Mouse (Mus musculus): ENCODE results near the gene Tax1bp3.

Gene Tax1bp3

DNA sequence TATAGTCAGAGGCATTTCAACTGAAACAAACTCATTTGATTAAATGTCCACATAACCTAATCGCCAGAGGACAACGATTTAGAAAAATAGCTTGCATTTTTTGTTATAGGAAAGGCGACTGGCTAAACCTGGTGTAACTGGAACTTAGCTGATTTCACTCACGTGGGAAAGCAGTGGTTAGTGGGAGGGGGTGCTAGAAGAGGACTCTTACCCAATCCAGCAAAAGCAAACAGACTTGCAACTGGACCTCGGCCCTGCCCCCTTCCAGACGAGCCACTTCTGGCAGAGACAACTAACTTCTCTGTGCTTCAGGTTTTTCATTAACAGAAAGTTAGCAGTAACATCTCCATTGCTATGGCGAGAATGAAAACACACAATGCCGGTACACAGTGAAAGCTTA, 1.3 kb upstream of the Tax1bp3 start:
- DNase-seq (ENCODE audit: low read depth): peak; percentile 34

DNA sequence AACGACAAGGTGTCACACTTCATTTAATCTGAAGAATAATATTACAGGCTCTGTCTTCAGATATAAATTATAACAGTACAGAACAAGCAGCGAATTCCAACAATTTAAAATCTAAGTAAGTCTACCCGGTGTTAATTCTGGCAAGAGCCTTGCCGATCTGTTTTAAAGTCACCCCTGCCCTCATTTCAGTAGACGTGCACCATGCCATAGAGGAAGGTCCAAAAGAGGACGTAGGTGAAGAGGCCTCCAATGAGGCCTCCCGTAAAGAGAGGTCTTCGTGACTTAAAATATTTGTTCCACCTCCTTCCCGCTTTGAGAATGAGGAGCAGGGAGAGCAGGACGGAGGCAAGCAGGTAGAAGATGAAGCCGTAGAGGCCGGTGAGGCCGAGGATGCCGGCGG, 697 bp upstream of the Tax1bp3 start:
- peak; percentile 46 for DNase-seq (ENCODE audit: low read depth)

DNA sequence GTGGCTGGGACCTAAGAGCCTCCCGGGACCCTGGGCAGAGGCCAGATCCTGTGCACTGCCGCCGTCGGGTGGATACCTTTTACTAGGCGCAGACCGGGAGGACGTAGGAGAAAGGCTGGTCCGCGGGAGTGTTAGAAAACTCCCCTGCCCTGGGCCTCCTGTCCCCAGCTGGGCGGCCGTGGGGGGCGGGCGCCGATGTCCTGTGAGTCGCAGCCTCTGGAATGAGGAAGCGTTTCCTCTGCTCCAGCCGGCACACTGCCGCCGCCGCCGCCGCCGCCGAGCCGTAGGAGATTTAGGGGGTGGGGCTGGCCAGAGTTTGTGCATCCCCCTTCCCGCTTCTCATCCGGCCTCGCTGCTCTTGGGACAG, 609 bp downstream of the Tax1bp3 start:
- peak; percentile 63 for DNase-seq (ENCODE audit: low read depth)

DNA sequence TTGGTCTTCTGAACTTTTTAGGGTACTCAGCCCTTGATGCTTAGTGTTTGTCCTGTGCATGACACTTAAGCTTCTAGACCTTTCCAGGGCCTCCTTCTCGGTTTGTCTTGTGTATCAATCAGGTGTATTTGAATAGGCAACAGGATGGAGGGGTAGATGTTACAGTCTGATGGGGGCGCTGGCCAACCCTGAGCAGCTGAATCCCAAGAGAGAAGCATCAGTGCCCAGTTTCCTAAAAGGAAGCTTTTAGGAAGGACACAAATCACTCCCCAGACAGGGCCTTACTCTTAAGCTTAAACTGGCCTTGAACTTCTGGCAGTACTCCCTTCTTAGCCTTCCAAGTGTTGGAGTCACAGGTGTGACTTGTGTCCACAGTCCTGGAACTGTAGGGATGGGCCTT, 1.0 kb downstream of the Tax1bp3 start:
- no peak for DNase-seq (ENCODE audit: low read depth)

DNA sequence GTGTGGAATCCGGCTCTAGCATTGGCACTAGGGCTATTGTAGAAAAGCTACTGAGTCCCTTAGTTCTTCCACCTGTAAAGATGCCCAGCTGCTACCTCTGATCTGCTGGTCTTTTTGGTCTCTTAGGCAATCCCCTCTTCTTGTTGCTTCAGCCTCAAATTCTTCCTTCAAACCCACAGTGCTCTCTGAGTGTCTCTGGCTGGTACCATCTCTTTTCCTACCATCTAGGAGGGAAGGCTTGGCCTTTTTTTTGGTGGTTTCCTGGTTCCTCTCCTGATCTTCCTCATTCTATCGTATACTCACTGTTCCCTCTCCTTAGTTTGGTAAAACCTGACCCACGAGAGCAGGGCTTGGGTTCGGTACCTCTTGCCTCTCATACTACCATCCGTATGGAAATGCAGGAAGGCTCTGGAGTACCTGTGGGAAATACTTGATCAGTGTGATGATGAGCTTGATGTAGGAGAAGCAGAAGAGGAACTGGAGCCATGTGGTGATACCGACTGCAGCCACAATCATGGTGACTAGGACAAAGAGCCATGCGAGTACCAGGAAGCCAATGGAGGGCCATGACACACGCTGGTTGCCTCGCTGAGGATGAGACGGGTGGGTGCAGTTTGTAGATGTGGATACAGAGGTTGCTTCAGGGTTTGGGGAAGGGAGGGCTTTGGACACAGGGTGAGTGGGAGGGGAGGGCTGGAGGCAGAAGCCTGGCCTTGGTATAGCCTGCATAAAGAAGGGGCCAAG, 9.2 kb downstream of the Tax1bp3 start:
- DNase-seq (ENCODE audit: low read depth): no peak

DNA sequence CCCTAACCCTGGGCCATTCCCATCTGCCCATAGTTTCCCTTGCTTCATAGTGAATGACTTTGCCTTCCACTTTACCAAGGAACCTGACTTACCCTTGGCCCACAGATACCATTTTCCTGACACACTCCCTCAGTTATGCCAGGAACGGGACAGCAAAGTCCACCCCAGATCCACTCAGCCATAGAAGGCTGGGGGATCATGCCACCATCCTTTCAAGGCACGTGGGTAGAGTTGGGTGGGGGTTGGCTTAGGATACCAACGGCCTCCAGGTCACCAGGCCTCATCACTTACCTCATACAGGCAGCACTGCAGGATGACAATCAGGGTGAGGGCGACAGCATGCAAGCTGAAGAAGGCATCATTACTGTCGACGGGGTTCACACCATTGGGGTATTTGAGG, 10.3 kb downstream of the Tax1bp3 start:
- DNase-seq (ENCODE audit: low read depth): no peak

DNA sequence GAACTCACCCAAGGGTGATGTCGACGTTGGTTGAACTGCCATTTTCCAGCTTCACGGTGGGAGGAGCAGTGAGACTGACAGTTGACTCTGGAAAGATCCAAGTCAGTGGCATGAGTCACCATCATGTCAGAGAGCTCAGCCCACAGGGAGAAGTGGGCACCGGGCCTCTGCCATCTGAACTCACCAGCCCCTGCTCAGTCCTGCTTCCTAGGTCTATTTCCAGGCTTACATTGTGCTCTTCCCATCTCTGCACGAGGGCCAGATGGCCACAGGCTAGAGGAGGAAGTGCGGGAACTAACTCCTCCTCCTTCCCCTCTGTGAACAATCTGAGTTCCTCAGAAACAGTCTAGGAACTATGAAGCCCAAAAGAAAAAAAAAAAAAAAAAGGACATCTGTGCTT, 16.2 kb downstream of the Tax1bp3 start:
- DNase-seq (ENCODE audit: low read depth): no peak

DNA sequence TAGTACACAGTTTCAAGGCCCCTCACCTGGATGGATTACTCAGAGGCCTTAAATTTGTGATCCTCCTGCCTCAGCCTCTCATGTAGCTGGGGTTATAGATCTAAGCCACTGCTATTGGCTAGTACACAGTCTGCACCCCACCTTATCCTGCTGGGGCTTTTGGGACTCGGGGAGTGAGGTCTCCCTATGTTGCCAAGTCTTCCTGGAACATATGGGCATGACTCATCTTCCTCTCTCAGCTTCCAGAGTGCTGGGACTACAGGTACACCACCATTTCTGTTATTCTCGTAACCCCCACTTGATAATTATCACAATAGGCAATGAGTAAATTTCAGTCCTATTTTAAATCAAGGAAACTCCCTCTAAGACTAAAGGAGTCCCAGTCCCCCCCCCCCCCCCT, 17.6 kb downstream of the Tax1bp3 start:
- no peak for DNase-seq (ENCODE audit: low read depth)

DNA sequence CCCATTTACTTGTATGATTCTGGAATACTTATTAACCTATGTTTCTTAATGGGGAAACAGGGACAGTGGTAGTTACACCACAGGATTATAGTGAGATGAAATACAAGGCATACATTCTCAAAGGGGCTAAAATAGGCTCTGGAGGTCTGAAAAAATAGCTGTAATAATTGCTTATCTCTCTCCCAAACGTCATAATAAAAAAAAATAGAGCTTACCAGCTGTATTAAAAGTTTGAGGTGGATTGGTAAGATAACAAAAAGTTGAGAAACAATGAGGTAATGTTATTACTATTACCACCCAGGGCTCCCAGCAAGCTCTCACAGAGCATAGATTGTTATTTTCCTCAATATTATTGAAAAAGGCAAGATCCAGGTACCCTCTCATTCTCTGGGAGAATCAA, 21.3 kb downstream of the Tax1bp3 start:
- no peak for DNase-seq (ENCODE audit: low read depth)

DNA sequence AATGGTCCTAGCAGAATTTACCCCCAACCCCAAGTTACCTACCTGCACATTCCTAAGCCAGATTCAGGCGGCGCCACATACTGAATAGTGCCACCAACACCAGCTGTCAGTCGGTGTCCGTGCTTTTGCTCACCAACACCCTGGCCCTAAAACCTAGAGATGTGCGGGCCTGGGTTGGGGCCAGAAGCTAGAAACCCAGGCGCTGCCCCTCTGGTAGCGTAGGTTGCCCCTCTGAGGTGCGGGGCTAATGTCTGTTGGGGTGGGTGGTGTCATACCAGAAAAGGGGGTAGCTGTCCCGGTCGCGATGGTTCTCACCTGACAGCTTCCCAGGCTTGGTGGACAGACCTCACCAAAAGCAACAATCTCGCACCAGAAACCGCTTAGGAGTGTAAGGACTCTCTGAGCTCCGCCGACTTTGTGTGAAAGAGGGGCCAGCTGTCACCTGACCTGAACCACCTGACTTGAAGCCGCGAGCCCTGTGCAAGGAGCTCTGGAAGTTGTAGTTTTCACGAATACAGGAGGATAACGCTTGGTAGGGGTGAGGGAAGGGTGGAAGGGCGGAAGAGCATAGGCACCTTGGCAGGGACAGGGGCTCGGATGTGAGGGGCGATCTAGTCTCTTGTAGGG, 21.8 kb downstream of the Tax1bp3 start, which contains the start of gene Ctns:
Gene Ctns, minus strand, starts transcription at position 440 of the 627 bp plus-strand sequence.
- no peak for DNase-seq (ENCODE audit: low read depth)

DNA sequence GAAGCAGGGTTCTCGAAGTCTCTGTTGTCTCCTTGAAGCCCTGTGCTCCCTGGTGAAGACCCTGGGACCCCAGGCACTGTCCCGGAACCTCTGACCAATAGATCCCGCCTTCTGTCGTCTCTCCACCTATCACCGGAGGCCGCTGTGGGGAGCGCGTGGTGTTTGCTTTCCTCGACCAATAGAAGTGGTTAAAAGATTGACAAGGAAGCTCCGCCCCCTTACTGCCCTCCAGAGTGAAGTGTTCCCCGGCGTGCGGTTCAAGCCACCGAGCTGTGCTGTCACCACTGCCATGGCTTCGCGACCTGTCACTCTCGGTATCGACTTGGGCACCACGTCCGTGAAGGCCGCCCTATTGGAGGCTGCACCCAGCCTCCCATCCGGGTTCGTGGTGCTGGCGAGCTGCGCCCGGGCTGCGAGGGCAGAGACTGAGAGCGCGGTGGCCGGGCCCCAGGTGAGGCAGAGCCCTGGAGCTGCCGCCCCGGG, 22.4 kb downstream of the Tax1bp3 start, which contains the start of gene Shpk:
Gene Shpk, plus strand, starts transcription at position 231 of the 483 bp plus-strand sequence.
- DNase-seq (ENCODE audit: low read depth): peak; percentile 98

DNA sequence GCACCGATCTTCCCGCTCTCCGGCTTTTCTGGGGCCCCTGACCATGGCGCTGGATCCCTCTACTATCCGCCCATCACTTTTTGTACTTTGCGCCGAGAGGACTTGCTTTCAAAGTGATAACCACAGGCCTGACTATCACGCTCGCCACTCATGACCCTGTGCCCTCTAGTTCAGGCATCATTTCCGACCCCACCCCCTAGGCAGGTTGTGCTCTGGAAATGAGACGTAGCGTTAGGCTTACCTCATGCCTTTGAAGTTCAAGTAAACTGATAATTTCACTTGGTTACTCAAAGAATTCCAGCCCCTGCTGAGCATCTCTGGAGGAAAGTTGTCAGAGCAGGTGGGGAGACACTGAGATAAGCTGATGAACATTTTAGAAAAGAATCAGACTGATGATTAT, 23.0 kb downstream of the Tax1bp3 start:
- DNase-seq (ENCODE audit: low read depth): peak; percentile 85

DNA sequence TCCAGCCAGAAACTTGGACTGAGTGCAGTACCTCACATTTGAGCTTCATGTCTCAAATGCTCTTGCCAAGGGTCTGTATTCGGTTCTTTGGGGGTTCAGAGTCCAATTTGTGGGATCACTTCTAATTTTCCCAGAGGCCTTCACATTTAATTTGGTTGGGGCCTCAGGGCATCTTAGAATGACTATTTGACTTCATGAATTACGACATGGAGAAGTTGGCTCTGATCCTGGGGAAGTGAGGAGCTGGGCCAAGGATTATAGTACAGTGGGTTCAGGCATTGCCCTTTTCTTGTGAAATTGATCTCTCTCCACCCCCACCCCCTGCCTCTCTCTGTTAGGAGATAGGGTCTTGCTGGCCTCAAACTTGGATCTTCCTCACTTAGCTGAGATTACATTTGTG, 24.1 kb downstream of the Tax1bp3 start:
- no peak for DNase-seq (ENCODE audit: low read depth)

DNA sequence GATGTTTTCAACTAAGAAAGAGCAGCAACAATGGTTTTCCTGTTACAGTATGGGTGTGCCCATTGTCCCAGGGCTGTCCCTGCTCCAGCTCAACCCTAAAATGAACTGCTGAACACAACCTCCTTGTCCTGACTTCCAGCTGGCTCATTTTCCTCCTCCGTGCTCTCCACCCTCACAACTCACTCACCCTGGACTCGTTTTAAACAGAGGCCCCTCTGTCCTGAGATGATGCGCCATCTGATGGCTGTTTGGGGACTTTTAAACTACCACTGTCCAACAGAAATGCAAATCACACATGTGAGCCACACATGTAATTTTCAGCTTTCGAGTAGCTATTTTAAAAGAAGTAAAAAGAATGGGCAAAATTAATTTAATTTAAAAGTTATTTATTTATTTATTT, 24.7 kb downstream of the Tax1bp3 start:
- DNase-seq (ENCODE audit: low read depth): peak; percentile 12

DNA sequence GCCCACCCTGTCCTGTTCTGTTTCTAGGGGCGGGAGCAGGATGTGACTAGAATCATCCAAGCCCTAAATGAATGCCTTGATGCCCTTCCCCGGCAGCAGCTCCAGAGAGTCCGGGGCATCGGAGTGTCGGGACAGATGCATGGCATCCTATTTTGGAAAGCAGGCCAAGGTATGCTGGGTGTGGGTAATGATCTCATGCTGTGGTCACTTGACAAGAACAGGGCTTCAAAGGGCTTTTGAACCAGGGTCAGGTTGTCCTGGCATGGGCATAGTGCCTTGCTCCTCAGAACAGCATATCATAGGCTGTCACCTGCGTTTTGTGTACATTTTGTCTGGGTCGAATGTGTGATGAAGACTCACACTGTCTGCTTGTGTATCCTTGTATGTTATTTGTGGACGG, 27.0 kb downstream of the Tax1bp3 start:
- DNase-seq (ENCODE audit: low read depth): no peak

DNA sequence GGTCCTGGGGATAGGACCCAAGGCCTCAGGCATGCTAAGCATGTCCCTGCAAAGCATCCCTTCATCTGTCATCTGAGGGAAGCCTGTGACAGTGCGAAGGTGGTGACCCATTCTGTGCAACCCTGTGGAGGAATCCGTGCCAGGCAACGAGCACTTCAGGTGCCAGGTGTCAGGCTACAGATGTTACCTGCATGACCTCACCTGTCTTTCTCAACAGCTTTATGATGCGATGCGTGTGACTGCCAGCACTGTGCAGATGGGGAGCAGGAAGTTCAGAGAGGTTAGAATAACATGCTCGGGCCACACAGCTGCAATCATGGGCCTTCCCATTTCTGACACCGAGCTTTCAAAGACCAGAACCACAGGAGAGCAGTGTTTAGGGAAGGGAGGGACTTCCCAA, 28.3 kb downstream of the Tax1bp3 start:
- no peak for DNase-seq (ENCODE audit: low read depth)

DNA sequence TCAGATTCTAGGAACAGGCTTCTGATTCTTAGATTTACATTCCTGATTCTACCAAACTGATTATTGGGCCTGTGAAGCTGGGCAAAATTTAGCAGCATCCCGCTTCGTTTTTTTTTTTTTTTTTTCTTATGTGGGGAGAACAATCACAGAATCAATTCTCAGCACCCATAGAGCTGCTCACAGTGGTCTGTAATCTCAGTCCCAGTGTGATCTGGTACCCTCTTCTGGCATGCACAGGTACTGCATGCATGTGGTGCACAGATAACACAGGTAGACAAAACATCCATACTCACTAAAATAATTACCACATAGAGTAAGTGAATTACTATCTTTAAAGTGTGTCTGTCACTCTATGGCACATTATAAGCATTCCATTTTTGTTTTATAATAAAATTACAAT, 30.7 kb downstream of the Tax1bp3 start:
- peak; percentile 52 for DNase-seq (ENCODE audit: low read depth)

DNA sequence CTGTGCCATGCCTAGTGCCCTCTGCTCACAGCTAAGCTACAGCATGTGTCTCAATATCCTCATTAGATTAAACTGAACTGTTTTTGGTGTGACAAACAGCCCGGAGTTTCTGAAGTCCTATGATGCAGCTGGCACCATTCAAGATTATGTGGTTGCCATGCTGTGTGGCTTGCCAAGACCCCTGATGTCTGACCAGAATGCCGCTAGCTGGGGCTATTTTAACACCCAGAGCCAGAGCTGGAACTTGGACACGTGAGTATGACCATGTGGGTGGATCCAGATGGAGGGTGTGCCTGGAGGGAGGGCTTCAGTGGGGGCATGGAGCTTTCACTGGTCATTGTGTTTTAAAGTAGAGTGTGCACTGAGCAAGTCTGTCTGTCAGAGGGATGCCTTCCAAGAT, 37.1 kb downstream of the Tax1bp3 start:
- DNase-seq (ENCODE audit: low read depth): no peak

DNA sequence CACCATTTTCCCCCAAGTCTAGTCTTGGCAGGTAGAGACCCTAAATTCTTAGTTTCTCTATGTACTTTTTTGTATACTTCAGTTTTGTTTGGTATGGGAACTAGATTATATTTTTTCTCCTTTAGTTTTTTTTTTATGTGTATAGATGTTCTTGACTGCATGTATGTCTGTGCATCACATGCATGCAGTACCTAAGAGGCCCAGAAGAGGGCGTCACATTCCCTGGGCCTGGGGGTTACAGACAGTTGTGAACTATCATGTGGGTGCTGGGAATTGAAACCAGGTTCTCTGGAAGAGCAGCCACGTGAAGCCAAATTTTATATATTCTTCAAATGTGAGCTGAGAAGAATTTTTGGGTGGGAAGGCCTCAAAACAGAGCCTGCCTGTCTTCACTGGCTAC, 42.8 kb downstream of the Tax1bp3 start:
- DNase-seq (ENCODE audit: low read depth): peak; percentile 21

DNA sequence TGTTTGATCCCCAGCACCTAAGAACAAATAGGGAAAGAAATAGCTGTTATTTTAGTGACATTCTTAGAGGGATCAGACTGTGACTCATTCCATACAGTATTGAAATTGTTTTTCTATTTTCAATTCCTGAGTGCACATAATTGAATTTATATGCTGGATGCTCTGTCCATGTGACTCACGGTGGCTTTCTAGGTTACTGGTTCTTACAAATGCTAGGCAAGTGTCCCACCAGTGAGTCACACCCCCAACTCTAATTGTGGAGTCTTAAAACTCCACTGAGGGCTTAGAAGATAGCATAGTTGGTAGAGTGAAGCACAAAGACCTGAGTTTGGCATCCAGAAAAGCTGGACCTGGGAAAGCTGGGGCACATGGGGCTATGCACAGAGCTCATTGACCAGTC, 43.8 kb downstream of the Tax1bp3 start:
- no peak for DNase-seq (ENCODE audit: low read depth)

DNA sequence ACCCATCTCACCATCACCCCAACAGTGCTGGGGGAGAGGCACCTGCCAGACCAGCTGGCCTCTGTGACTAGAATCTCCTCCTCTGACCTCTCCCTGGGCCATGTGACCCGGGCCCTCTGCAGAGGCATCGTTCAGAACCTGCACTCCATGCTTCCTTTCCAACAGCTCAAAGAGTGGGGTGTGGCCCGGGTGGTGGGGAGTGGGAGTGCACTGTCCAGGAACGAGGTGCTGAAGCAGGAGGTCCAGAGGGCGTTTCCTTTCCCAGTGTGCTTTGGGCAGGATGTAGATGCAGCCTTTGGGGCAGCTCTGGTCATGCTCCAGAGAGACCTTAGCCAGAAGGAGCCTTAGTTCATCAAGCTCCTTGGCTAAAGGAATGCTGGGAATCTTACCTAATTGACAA, 46.0 kb downstream of the Tax1bp3 start:
- DNase-seq (ENCODE audit: low read depth): no peak

DNA sequence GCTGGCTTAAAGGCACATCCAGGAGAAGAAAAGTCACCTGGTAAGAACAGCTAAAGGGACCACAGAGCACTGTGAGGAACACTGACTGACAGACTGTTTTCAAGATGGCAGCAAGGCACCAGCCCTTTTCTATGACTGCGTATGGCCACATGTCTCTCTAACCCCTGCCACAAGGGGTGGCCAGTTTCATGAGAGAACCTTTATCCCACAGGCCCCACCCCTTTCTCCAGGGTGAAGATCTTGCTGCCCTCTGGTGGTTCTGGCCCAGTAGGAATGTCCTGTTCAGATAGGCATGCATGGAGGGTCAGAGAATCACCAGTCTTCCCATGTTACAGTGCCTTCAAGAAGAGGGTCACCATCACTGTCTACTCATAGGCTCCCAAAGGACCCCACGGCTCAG, 47.1 kb downstream of the Tax1bp3 start:
- peak; percentile 39 for DNase-seq (ENCODE audit: low read depth)

DNA sequence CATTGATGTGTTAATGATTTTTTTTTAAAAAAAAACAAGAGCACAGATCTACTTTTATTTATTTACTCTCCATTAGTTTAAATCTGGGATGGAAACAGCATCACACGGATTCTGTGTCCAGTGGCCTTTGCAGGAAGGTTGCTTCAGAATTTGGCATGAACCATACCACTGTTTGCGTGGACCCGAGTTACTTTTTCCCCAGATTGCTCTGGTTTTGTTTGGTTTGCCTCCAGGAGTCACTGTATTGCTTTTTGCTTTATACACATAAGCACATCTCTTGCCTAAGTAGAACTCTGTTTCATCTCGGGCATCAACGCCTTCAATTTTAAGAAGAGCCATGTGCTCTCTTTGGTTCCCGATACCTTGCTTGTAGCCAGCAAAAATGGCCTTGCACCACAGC, 49.0 kb downstream of the Tax1bp3 start:
- DNase-seq (ENCODE audit: low read depth): no peak

DNA sequence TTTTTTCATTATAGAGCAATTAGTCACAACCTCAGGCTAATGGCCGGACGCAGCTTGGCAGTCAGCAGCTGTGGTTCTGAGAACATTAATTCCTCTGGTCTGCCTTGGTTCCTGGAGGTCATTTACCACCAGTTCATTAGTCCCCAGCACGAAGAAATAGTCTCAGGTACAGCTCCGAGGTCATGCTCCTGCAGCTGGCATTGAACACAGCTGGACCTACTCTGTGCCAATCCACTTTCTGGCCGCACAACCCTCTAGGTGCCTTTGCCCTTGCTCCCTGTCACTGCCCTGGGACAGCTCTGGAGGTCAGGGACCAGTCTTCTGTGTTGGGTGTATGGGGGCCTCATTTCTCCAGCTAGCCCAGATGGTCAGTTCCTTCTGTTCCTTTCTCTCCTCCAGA, 52.0 kb downstream of the Tax1bp3 start:
- no peak for DNase-seq (ENCODE audit: low read depth)

All from induced T-regulatory cell, adult 2 months (primary cell).